In genomic region chr2:170985357-170985756, GRCm38 (mm10) we compare ENCODE assay signal across 15 mouse cellular contexts.
"Had no signal": no experiment of that assay in that cellular context is flagged by ENCODE, and none has a peak within 500 bp of the region (broad histone marks: within the 10 kb centered on the region; RNA-seq: fewer than 3 reads in every experiment).

No protein-coding gene starts in this region.

- DNase-seq: gastrocnemius, adult 2 months; gastrocnemius, postnatal 10 days; gastrocnemius, postnatal 25 days; heart, adult 2 months; heart, postnatal 14 days; heart, postnatal 36 days; kidney, adult 11 months; kidney, adult 2 months; kidney, adult 9 months; kidney, postnatal 14 days; kidney, postnatal 36 days; layer of hippocampus, adult 9-11 months; liver had no signal

- ATAC-seq: hindbrain, postnatal 0 days; intestine, embryonic 16.5 days had no signal
